Mouse (Mus musculus) cerebellum, postnatal 4 days (tissue): Measurements from ENCODE around the gene Gmds.

ENCODE experiments used
- DNase-seq, 2 experiments: peaks; one replicate each; pipeline ENCODE4 v3.0.0; 2022; ENCODE audit warnings: low spot score in 2 of 2, mixed read lengths in 1 of 2

Gene Gmds

GRCm38 (mm10) chr13:31877061-31877460, 461.5 kb downstream of the Gmds start:
- no peak for DNase-seq

- DNase-seq: no peak
These were observed 464.1 kb downstream of the Gmds start for GRCm38 (mm10) chr13:31874427-31874826.

- no peak for DNase-seq
These were observed 465.3 kb downstream of the Gmds start for GRCm38 (mm10) chr13:31873269-31873668.

GRCm38 (mm10) chr13:31864786-31865185, 473.8 kb downstream of the Gmds start:
- no peak for DNase-seq

- no peak for DNase-seq
These were observed 475.1 kb downstream of the Gmds start for GRCm38 (mm10) chr13:31863461-31863860.

- no peak for DNase-seq
These were observed 478.3 kb downstream of the Gmds start for GRCm38 (mm10) chr13:31860200-31860599.

- no peak for DNase-seq
These were observed 484.5 kb downstream of the Gmds start for GRCm38 (mm10) chr13:31854000-31854399.

- no peak for DNase-seq
These were observed 485.0 kb downstream of the Gmds start for GRCm38 (mm10) chr13:31853564-31853963.

- DNase-seq: no peak
These were observed 489.1 kb downstream of the Gmds start for GRCm38 (mm10) chr13:31849258-31849971.

GRCm38 (mm10) chr13:31835802-31836201, 502.7 kb downstream of the Gmds start:
- DNase-seq: no peak

GRCm38 (mm10) chr13:31830332-31830731, 508.2 kb downstream of the Gmds start:
- no peak for DNase-seq

GRCm38 (mm10) chr13:31828446-31828845, 510.1 kb downstream of the Gmds start:
- no peak for DNase-seq

GRCm38 (mm10) chr13:31827820-31828332, 510.7 kb downstream of the Gmds start:
- no peak for DNase-seq

- DNase-seq: no peak
These were observed 511.4 kb downstream of the Gmds start for GRCm38 (mm10) chr13:31827160-31827559.

GRCm38 (mm10) chr13:31825180-31825579, 513.4 kb downstream of the Gmds start:
- no peak for DNase-seq

GRCm38 (mm10) chr13:31823316-31823715, 515.2 kb downstream of the Gmds start:
- DNase-seq: no peak

GRCm38 (mm10) chr13:31821050-31821449, 517.5 kb downstream of the Gmds start:
- no peak for DNase-seq

GRCm38 (mm10) chr13:31820587-31821017, 517.9 kb downstream of the Gmds start:
- no peak for DNase-seq

GRCm38 (mm10) chr13:31819664-31820405, 518.7 kb downstream of the Gmds start:
- DNase-seq: no peak

GRCm38 (mm10) chr13:31818337-31818736, 520.2 kb downstream of the Gmds start:
- DNase-seq: no peak

- DNase-seq: no peak
These were observed 523.0 kb downstream of the Gmds start for GRCm38 (mm10) chr13:31815383-31816003.

- no peak for DNase-seq
These were observed 525.8 kb downstream of the Gmds start for GRCm38 (mm10) chr13:31812701-31813100.
